Mouse (Mus musculus) thymus, adult 2 months (tissue): ENCODE measurements around the gene Nxt1.

Experiments
- CTCF ChIP-seq: fragments of 200-500 bp; IDR thresholded peaks from 2 replicates; pipeline ENCODE4 v1.5.1; 2012; ENCODE audit warnings: mild to moderate bottlenecking, control low read depth, low read length, moderate library complexity, borderline replicate concordance; ENCODE audit not compliant: control insufficient read depth, poor library complexity, insufficient read depth; ENCODE audit errors: extremely low read depth
- POLR2A ChIP-seq: fragments of 200-500 bp; IDR thresholded peaks from 2 replicates; pipeline ENCODE4 v1.6.1; 2012; ENCODE audit warnings: mild to moderate bottlenecking, low read length, control low read depth, moderate library complexity; ENCODE audit not compliant: control insufficient read depth, poor library complexity, insufficient read depth; ENCODE audit errors: extremely low read depth

DNA sequence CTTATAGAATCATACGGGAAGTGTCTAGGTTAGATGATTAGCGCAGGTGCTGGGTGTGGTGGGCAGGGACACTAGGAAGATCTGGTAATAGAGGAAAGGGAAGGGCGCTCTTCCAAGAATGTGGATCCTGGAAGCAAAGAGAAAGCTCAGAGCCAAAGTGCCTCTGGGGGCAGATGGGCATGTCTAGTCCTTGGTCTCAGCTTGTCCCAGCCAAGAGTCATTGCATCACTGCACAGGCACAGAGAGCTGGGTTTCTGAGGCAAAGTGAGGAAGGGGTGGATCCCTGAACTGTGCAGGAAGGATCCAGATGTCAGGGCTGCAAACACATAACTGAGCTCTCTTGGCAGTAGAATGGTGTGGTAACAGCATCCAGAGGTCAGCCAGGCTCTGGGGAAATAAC lies 40.8 kb upstream of the Nxt1 start:
- TF ChIP-seq CTCF (no peak), POLR2A (no peak)
